Mouse (Mus musculus) lung, adult 2 months (tissue): ENCODE results near the gene Cxcr1. TPM values are rescaled to one million over a fixed set of nuclear protein-coding genes. Genes with fewer than 3 reads are reported as not detected.

Experiments
- DNase-seq: peaks from one replicate; pipeline ENCODE4 v3.0.0; 2022
- H3K4me1 ChIP-seq: fragments of 200-500 bp; 2 replicates; pipeline ENCODE4 v1.6.1; 2011; ENCODE audit warnings: low read length; ENCODE audit not compliant: control insufficient read depth, insufficient read depth
- H3K4me3 ChIP-seq: fragments of 200-500 bp; replicated peaks from 2 replicates; pipeline ENCODE3; 2011; ENCODE audit warnings: low read depth, mild to moderate bottlenecking, control low read depth, low read length; ENCODE audit errors: extremely low read depth
- CTCF ChIP-seq: fragments of 200-500 bp; IDR thresholded peaks from 2 replicates; pipeline ENCODE4 v1.5.1; 2011; ENCODE audit warnings: mild to moderate bottlenecking, low read length, control low read depth; ENCODE audit not compliant: insufficient read depth
- POLR2A ChIP-seq: fragments of 200-500 bp; IDR thresholded peaks from 2 replicates; pipeline ENCODE4 v1.6.1; 2011; ENCODE audit warnings: low read depth, mild to moderate bottlenecking, control low read depth, low read length, borderline replicate concordance; ENCODE audit errors: extremely low read depth
- WGBS: fragments of 180-500 bp; shearing (Covaris S2); methylation state at CpG from one replicate; pipeline ENCODE4 v1.1.7; 2018; 5-methylcytosine and 5-hydroxymethylcytosine counted together
- polyA plus RNA-seq: library from polyadenylated mRNA; depleted of rRNA; stranded (reverse); fragments of >200 nt; gene quantifications from 2 replicates; pipeline ENCODE4 v1.2.3, GENCODE M21; 2012

Gene Cxcr1
- polyA plus RNA-seq, 1 experiment: 1.5 TPM

- Histone ChIP-seq H3K4me1 (no peaks in the 10 kb centered on the region), H3K4me3 (no peak overlapping the region)
- TF ChIP-seq POLR2A (no peak), CTCF (no peak)
- DNase-seq: no peak
- 74% methylated on average over 12 of the region's 12 CpGs for WGBS
These were observed 3.5 kb upstream of the Cxcr1 start for GRCm38 (mm10) chr1:74197726-74198470.

DNA sequence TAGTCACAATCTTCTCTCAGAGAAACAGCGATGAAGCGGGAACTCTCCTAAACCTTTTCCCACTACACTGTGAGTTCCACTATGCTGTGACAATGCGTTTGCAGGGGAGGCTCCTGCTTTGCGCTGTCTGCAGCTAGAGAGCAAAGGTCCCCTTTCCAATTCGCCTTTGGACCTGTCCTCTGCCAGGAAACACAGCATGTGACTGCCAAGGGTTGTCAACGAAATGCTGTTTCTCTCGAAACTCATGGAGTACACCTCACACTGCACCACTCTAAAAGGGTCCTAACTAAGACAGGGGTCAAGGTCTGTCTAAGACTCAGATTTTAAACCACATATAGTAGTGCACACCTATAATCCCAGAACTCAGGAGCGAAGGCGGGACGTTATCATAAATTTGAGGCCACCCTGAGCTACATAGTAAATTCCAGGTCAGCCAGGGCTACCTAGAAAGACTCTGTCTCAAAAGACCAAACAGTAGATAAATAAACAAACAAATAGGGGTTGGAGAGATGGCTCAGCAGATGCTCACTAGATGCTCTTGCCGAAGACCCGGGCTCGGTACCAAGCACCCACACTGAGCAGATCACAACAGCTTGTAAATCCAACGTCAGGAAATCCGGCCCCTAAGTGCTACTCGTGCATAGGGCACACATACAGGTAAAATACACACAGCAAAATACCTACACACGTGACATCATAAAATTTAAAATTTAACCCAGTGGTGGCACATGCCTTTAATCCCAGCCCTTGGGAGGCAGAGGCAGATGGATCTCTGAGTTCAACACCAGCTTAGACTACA lies 2.4 kb upstream of the Cxcr1 start:
- TF ChIP-seq POLR2A: no peak
- no peak for TF ChIP-seq CTCF
- 77% methylated on average over 17 of the region's 17 CpGs for WGBS
- Histone ChIP-seq H3K4me3 (no peak overlapping the region), H3K4me1 (no peaks in the 10 kb centered on the region)
- DNase-seq: no peak

DNA sequence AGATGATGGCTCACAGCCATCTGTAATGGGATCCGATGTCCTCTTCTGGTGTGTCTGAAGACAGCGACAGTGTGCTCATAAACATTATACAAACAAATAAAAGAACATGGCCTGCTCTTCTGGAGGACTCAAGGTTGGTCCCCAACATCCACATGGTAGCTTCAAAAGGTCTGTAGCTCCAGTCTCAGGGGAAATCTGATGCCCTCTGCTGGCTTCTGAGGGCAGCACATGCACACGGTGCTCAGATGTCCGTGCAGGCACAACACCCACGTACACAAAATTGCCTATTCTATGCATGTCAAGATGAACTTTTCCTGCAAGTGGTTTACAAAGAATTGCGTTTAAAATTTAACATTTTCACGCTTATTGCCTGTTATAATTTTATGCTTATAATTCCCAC lies 1.5 kb upstream of the Cxcr1 start:
- TF ChIP-seq CTCF (peak; percentile 82), POLR2A (no peak)
- Histone ChIP-seq H3K4me3 (no peak overlapping the region), H3K4me1 (no peaks in the 10 kb centered on the region)
- no peak for DNase-seq
- 41% methylated on average over 7 of the region's 7 CpGs for WGBS

- TF ChIP-seq CTCF (no peak), POLR2A (no peak)
- Histone ChIP-seq H3K4me1 (no peaks in the 10 kb centered on the region), H3K4me3 (no peak overlapping the region)
- no peak for DNase-seq
- WGBS: 63% methylated on average over 2 of the region's 2 CpGs
These were observed 1.7 kb downstream of the Cxcr1 start for GRCm38 (mm10) chr1:74192711-74193110.

GRCm38 (mm10) chr1:74190471-74190870 lies 4.0 kb downstream of the Cxcr1 start:
- WGBS: 80% methylated on average over 7 of the region's 7 CpGs
- TF ChIP-seq CTCF (no peak), POLR2A (no peak)
- DNase-seq: no peak

DNA sequence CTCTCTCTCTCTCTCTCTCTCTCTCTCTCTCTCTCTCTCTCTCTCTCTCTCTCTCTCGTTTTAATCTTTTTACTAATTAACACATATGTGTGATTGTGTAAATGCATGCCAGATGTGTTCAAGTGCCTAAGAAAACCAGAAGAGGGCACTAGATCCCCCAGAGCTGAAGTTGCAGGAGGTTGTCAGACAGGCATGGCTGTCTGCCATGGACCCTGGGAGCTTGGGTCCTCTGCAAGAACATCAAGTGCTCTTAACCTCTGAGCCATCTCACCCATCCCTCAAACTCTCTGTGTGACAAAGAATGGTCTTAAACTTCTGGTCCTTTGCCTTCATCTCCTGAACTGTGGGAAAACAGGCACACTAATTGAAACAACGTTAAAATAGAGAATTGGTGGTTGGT lies 11.4 kb downstream of the Cxcr1 start:
- H3K4me3 ChIP-seq: no peak overlapping the region
- no peak for TF ChIP-seq CTCF
- no peak for TF ChIP-seq POLR2A
- no peak for DNase-seq
- H3K4me1 ChIP-seq: no peaks in the 10 kb centered on the region
- 54% methylated on average over 2 of the region's 2 CpGs for WGBS

More at GRCm38 (mm10) chr1:74190471-74190870, 4.0 kb downstream of the Cxcr1 start:
- Histone ChIP-seq H3K4me1 (no peaks in the 10 kb centered on the region), H3K4me3 (no peak overlapping the region)

GRCm38 (mm10) chr1:74181462-74181861 lies 13.0 kb downstream of the Cxcr1 start:
- no peak for DNase-seq
- TF ChIP-seq POLR2A (no peak), CTCF (no peak)
- WGBS: 54% methylated on average over 2 of the region's 2 CpGs
- Histone ChIP-seq H3K4me3 (no peak overlapping the region), H3K4me1 (no peaks in the 10 kb centered on the region)

DNA sequence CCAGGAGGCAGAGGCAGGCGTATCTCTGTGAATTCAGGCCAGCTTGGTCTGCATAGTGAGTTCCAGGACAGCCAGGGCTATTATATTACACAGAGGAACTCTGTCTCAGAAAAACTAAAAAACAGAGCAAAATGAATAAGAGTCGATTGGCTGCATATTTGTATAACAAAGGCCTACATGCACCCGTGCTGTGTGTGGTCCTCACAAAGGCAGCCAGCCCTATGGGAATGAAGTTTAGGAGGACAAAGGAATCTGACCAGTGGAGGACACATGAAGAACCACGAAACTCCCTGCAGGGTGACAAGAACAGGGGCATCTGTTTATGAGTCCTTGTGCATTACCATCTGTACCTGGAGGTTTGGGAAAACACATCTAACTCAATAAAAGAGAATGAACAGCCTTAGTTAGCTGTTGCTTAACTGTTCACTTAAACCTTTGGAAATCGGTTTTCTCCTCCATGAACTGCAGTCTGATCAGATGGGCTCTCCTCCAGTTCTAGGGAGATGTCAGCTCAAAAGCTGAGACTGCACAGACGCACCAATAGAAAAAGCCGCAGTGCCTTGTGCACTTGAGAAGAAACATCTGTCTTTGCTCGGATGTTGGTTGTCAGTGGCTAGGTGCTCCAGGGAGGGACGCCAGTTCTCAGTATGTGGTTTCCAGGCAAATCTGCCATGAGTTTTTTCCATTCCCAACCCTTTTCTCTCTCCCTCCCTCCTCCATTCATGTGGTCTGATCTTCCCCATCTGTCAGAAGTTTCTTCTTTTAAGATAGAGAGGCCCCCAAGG lies 14.6 kb downstream of the Cxcr1 start:
- Histone ChIP-seq H3K4me3 (no peak overlapping the region), H3K4me1 (no peaks in the 10 kb centered on the region; the same call in 1 of the 2 replicates)
- TF ChIP-seq POLR2A (no peak), CTCF (no peak)
- DNase-seq: no peak
- 63% methylated on average over 9 of the region's 9 CpGs for WGBS

DNA sequence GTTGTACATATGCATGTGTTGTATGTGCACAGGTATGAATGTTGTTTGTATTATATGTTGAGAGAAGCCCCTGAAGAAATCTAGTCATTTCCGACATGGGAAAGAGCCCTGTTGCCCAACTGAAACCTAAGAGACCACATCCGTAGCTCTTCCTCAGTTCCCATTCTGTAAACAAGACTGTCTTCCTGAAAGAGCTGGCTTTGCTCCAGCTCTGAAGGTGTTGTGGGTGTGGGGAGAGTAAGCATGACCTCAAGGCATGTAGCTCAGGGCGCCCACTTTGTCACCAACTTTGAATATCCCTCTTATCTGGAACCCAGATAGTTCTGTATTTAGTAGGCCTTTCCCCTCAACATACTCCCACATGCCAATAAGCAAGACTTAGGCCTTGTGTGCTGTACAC lies 15.8 kb downstream of the Cxcr1 start:
- TF ChIP-seq CTCF (no peak), POLR2A (no peak)
- H3K4me3 ChIP-seq: no peak overlapping the region
- H3K4me1 ChIP-seq: no peaks in the 10 kb centered on the region; the same call in 1 of the 2 replicates
- 60% methylated on average over 3 of the region's 3 CpGs for WGBS
- no peak for DNase-seq
